Mouse (Mus musculus) CD4-positive naive resting alpha-beta T cell, adult 76 days (primary cell): ENCODE results near the gene Krtap13-1. TPM values are rescaled to one million over a fixed set of nuclear protein-coding genes. Genes with fewer than 3 reads are reported as not detected.

Experiments
- total RNA-seq: library from RNA; stranded (reverse); gene quantifications from one replicate; pipeline ENCODE4 v1.2.4, GENCODE M21; 2023

Krtap13-1 gene
- not detected for total RNA-seq

DNA sequence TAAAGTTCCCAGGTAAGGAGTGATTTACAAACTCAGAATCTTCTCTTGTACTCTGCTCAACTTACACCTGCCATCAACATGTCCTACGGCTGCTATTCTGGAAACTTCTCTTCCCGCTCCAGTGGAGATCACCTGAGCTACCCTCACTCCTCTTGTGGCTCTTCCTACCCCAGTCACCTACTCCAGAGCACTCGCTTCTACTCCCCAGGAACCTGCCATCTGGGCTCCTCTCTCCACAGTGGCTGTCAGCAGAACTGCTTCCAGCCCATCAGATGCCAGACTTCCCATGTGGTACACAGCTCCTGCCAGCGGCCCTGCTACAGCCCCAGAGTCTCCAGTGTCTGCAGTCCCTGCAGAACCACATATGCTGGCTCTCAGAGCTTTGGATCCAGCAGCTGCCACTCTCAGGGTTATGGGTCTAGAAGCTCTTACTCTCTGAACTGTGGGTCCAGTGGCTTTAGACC lies at the start of gene Krtap13-1:
Krtap13-1 (plus strand) TSS at position 51 of the 464 bp plus-strand sequence.

DNA sequence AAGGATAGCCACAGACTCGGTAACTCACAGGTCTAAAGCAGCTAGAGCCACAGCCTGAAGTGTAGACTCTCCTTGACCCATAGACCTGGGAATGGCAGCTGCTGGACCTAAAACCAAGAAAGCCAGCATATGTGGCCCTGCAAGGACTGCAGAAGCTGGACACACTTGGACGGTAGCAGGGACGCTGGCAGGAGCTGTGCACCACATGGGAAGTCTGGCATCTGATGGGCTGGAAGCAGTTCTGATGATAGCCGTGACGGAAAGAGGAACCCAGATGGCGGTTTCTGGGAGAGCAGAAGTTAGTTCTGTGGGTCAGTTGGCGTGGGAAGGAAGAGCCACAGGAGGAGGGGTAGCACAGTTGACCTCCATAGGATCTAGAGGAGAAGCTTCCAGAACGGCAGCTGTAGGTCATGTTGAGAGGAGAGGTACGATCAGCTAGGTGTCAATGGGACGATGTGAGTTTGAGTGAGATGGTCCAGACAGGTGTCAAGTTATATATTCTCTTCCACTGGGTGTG lies 21.1 kb upstream of the Krtap13-1 start, which contains the start of gene 2310061N02Rik:
2310061N02Rik (minus strand) TSS at position 467 of the 517 bp plus-strand sequence.

DNA sequence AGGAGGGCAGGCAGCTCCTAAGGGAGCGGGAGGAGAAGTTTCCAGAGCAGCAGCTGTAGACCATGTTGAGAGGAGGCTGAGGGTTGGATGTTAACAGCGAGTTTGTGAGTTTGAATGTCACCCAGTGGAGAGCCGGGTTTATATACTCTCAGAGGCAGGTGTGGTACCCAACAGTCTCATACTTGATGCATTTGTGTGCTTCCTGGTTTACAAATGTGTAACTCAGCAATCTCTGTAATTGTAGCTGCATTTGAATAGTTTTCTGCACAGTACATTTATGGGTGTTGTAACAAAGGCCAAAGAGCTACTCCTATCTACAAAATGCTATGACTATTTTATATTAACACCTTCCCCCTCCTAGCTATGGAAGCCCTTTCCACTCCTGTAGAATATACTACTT lies 22.9 kb downstream of the Krtap13-1 start, which contains the start of gene Krtap13:
Krtap13 (minus strand) TSS at position 101 of the 400 bp plus-strand sequence.

DNA sequence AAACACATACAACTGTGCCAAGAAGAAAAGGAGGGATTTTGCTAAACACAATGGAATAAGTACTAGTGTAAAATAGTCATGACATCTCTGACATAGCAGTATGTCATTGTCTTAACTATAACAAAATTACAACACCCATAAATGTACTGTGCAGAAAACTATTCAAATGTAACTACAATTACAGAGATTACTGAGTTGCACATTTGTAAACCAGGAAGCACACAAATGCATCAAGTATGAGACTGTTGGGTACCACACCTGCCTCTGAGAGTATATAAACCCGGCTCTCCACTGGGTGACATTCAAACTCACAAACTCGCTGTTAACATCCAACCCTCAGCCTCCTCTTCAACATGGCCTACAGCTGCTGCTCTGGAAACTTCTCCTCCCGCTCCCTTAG lies 29.9 kb downstream of the Krtap13-1 start, which contains the start of gene 2310034C09Rik:
2310034C09Rik (plus strand) TSS at position 301 of the 400 bp plus-strand sequence.

DNA sequence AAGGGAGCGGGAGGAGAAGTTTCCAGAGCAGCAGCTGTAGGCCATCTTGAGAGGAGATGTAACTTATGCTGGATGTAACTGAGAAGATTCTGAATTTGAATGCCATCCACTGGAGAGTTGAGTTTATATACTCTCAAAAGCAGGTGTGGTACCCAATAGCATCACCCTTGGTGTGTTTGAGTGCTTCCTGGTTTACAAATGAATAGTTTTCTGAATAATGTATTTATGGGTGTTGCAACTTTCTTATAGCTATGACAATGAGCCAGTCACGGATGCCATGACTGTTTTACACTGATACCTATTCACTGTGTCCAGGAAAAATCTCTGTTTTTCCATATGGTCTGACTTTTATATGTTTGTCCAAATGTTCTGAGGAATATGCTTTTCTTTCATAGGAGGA lies 45.4 kb downstream of the Krtap13-1 start, which contains the start of gene 2310057N15Rik:
2310057N15Rik (minus strand) TSS at position 101 of the 400 bp plus-strand sequence.

DNA sequence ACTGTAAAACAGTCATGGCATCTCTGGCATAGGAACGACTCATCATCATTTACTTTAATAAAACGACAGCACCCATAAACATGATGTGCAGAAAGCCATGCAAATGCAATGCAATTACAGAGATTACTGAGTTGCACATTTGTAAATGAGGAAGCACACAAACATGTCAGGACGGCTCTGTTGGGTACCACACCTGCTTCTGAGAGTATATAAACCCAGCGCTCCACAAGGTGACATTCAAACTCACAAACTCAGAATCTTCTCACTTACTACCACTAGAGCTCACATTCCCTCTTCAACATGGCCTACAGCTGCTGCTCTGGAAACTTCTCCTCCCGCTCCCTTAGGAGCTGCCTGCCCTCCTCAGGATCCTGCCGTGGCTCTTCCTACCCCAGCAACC lies 48.9 kb downstream of the Krtap13-1 start, which contains the start of gene Gm5965:
Gm5965 (plus strand) TSS at position 301 of the 400 bp plus-strand sequence.

Other genes with a start within 250 kb of the Krtap13-1 start
- not detected for gene Cldn17, start 221.9 kb upstream of the Krtap13-1 start, total RNA-seq
- gene Cldn8, start 165.7 kb upstream of the Krtap13-1 start, total RNA-seq, result not detected
- not detected for gene Krtap24-1, start 116.6 kb upstream of the Krtap13-1 start, total RNA-seq
- gene 2310079G19Rik, start 101.2 kb upstream of the Krtap13-1 start, total RNA-seq, result not detected
- gene Krtap26-1, start 81.1 kb upstream of the Krtap13-1 start, total RNA-seq, result not detected
- gene Krtap27-1, start 57.2 kb upstream of the Krtap13-1 start, total RNA-seq, result not detected
- not detected for gene 2310061N02Rik, start 20.9 kb upstream of the Krtap13-1 start, total RNA-seq
- not detected for gene Krtap13, start 22.8 kb downstream of the Krtap13-1 start, total RNA-seq
- gene 2310034C09Rik, start 30.0 kb downstream of the Krtap13-1 start, total RNA-seq, result not detected
- gene 2310057N15Rik, start 45.3 kb downstream of the Krtap13-1 start, total RNA-seq, result not detected
- not detected for gene Gm5965, start 49.0 kb downstream of the Krtap13-1 start, total RNA-seq
- not detected for gene Gm20741, start 83.4 kb downstream of the Krtap13-1 start, total RNA-seq
- gene Krtap15, start 91.4 kb downstream of the Krtap13-1 start, total RNA-seq, result not detected
- gene Krtap14, start 97.3 kb downstream of the Krtap13-1 start, total RNA-seq, result not detected
- gene Krtap19-1, start 140.5 kb downstream of the Krtap13-1 start, total RNA-seq, result not detected
- not detected for gene Krtap19-2, start 145.4 kb downstream of the Krtap13-1 start, total RNA-seq
- not detected for gene Krtap19-3, start 149.2 kb downstream of the Krtap13-1 start, total RNA-seq
- gene Krtap19-4, start 156.2 kb downstream of the Krtap13-1 start, total RNA-seq, result not detected
- not detected for gene Krtap19-5, start 167.6 kb downstream of the Krtap13-1 start, total RNA-seq
- not detected for gene Krtap19-9b, start 203.4 kb downstream of the Krtap13-1 start, total RNA-seq
- not detected for gene Krtap16-3, start 234.0 kb downstream of the Krtap13-1 start, total RNA-seq